Mouse (Mus musculus): Measurements from ENCODE around the gene Ptcd1.
"Not testable (repeated sequence)": the region's sequence is repeated elsewhere in the genome, so short reads cannot be mapped to it uniquely, and the experiment has no call there.

The Ptcd1 gene

GRCm38 (mm10) chr5:145114606-145115473, 52.1 kb downstream of the Ptcd1 start:
- peak; percentile 43 for DNase-seq (ENCODE audit: extremely low spot score, low spot score)

GRCm38 (mm10) chr5:145114071-145114605, 52.8 kb downstream of the Ptcd1 start, which contains the start of gene Arpc1b:
Arpc1b (plus strand) TSS chr5:145114215.
- peak; percentile 49 for DNase-seq (ENCODE audit: extremely low spot score, low spot score)

GRCm38 (mm10) chr5:145113416-145113815, 53.5 kb downstream of the Ptcd1 start:
- DNase-seq (ENCODE audit: extremely low spot score, low spot score) = no peak

DNA sequence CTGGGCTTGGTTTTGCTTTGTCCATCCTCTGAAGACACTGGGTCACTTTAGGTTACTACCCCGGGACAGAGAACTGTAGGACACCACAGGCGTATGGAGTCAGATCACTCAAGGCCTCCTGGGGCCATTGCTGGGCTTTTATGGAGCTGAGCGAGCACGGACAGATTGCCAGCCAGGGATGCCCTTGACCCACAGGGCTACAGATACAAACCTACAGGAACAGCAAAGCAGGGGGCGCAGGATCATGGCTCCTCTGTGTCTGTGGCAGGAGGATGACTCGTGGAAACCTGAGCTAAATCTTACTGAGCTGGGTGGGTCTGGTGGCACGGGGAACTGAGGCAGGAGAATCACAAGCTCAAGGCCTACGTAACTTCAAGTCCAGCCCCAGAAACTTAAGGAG, 54.3 kb downstream of the Ptcd1 start:
- DNase-seq (ENCODE audit: extremely low spot score, low spot score) = no peak

DNA sequence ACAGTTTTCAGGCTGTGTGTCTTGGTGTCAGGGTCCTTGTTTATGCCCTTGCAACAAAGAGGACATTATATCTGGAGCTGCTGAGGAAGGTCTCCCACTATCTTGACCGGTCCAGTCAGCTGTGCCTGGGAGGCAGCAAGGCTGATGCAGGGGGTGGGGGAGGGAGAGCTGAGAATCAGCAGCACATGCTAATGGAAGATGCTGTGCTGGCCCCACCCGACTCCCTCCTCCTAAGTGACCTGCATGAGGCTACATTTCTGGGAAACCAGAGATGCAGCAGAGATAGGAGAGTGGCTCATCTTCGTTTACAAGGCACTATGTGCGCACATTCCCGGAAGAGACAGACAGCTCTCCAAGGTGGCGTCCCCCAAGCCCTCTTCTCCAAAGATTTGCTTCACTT, 56.5 kb downstream of the Ptcd1 start:
- no peak for DNase-seq (ENCODE audit: extremely low spot score, low spot score)

DNA sequence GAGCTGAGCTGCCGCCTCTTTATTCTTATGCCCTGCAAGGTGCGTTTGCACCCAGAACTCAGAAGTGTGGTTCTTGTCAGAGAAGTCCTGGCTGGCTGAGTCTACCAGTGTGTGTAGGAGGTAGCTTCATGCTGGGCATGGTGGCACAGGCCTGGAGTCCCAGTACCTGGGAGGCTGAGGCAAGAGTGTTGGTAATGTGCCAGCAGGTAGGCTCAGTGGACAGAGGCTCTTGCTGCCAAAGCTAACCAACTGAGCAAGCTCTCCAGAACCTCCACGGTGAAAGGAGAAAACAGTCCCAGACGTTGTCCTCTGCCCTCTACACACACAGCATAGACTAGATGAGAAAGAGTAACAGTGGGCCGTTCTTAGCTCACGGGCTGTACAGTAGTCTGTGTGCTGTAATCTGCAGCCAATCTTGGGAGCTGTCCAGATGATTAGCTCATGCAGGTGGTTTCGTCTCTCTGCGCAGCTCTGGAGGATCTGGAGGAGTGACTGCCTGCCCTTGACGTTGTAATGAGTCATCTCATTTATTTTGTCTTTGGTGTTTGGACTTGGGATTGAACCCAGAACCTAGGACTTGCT, 61.1 kb downstream of the Ptcd1 start:
- DNase-seq (ENCODE audit: extremely low spot score, low spot score) = no peak

GRCm38 (mm10) chr5:145104328-145104727, 62.6 kb downstream of the Ptcd1 start:
- DNase-seq (ENCODE audit: extremely low spot score, low spot score) = no peak

DNA sequence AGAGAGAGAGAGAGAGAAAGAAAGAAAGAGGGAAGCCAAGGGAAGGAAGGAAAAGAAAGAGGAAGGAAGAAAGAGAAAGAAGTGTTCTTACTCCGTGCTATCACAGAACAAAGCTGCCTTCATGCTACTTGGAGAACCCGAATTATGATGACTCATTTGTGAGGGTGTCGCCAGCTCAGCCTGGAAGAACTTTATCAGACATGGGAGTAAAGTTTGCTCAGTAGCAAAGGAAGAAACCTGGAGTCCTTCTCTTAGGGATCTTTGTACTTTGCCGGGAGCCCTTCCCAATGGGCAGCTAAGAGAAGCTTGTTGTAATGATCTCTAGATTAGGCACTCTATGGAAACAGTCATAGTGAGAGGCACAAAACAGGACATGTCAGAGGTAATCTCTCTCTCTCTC, 64.2 kb downstream of the Ptcd1 start:
- no peak for DNase-seq (ENCODE audit: extremely low spot score, low spot score)

DNA sequence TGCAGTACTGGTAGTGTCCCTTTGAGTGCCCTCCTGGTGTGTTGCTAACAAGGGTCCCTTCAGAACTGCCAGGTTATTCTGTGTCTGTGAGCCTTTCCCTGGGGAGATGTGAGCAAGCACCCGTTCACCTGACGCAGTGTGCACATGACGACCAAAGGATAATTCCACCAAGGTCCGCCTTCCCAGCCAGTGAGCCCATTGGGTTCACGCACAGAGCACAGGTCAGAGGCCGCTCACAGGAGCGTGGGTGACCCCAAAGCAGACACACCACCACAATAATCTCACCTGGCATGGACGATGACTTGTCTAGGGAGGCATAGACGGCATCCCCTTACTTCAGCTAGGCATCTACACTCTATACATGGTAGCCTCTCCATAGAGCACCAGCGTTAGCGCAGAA, 65.5 kb downstream of the Ptcd1 start:
- DNase-seq (ENCODE audit: extremely low spot score, low spot score) = not testable (repeated sequence)

- DNase-seq (ENCODE audit: extremely low spot score, low spot score) = no peak
These were observed 65.9 kb downstream of the Ptcd1 start for GRCm38 (mm10) chr5:145100960-145101359.

DNA sequence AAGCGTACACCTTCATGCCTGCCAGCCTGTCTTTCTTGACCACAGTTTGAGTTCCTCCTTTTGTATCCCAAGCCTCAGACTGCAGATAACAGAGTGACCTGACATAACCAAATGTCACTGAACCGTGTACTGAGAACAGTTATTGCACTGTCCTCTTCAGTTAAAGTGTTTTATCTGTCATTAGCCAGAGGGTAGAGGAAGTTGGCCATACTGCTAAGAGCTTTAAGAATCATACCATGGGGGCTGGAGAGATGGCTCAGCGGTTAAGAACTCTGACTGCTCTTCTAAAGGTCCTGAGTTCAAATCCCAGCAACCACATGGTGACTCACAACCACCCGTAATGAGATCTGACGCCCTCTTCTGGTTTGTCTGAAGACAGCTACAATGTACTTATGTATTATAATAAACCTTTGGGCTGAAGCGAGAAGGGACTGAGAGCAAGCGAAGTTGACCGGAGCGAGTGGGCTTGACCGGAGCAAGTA, 68.5 kb downstream of the Ptcd1 start:
- no peak for DNase-seq (ENCODE audit: extremely low spot score, low spot score)

All from neural tube, embryonic 10.5 days (tissue).